Mouse (Mus musculus): ENCODE measurements around the gene Prkcd.

GRCm38 (mm10) chr14:30579180-30579579 lies 46.8 kb downstream of the Prkcd start:
- TF ChIP-seq POLR2A (IDR thresholded peaks at IDR 0.05; ENCODE audit: insufficient read length, low read depth) (no peak), MYOG (IDR thresholded peaks at IDR 0.05; ENCODE audit: control insufficient read depth in 1 of 3, insufficient read depth in 1 of 3, insufficient read length in 2 of 3, low read depth in 2 of 3) (no peak), CEBPB (IDR thresholded peaks at IDR 0.05; ENCODE audit: insufficient read depth, poor library complexity, severe bottlenecking) (no peak), MYOD1 (IDR thresholded peaks at IDR 0.05; ENCODE audit: control insufficient read depth in 1 of 3, insufficient read length in 2 of 3, low read depth in 2 of 3) (no peak), MAX (IDR thresholded peaks at IDR 0.05; ENCODE audit: low read depth) (no peak), E2F4 (IDR thresholded peaks at IDR 0.05; ENCODE audit: insufficient read depth) (no peak), SRF (IDR thresholded peaks at IDR 0.05; ENCODE audit: control insufficient read depth, insufficient read length, low read depth) (no peak), USF1 (IDR thresholded peaks at IDR 0.05; ENCODE audit: low read depth) (no peak), POLR2AphosphoS2 (IDR thresholded peaks at IDR 0.05; ENCODE audit: insufficient read length, low read depth) (no peak)

Measured in myocyte (in vitro differentiated cells).